Mouse (Mus musculus) hindbrain, postnatal 0 days (tissue): ENCODE measurements around the gene Psmb8. TPM values are rescaled to one million over a fixed set of nuclear protein-coding genes. Genes with fewer than 3 reads are reported as not detected.

Experiments used
- ATAC-seq: fragments of 200-750 bp; cut with Nextera tagmentation; 2 replicates; pipeline ENCODE4 v1.8.0; 2017; ENCODE audit warnings: mild to moderate bottlenecking, moderate TSS enrichment, moderate library complexity
- DNase-seq: peaks from one replicate; pipeline ENCODE4 v3.0.0-alpha.2; 2015; ENCODE audit warnings: low spot score
- H3K27ac ChIP-seq: fragments of 300-500 bp; sonication (generic); 2 replicates; pipeline ENCODE4 v1.5.1; 2014; ENCODE audit warnings: mild to moderate bottlenecking
- H3K27me3 ChIP-seq: fragments of 300-500 bp; sonication (generic); 2 replicates; pipeline ENCODE4 v1.6.1; 2014; ENCODE audit warnings: low read length, mixed read lengths; ENCODE audit not compliant: insufficient read depth
- H3K36me3 ChIP-seq: fragments of 300-500 bp; sonication (generic); 2 replicates; pipeline ENCODE4 v1.6.1; 2014; ENCODE audit warnings: low read length, mixed read lengths; ENCODE audit not compliant: insufficient read depth
- H3K4me1 ChIP-seq: fragments of 300-500 bp; sonication (generic); 2 replicates; pipeline ENCODE4 v1.6.1; 2014; ENCODE audit warnings: antibody characterized with exemption, low read length, mixed read lengths; ENCODE audit not compliant: insufficient read depth
- H3K4me2 ChIP-seq: fragments of 300-500 bp; sonication (generic); 2 replicates; pipeline ENCODE4 v1.6.1; 2014; ENCODE audit warnings: low read depth, mild to moderate bottlenecking, low read length, moderate library complexity, mixed read lengths
- H3K4me3 ChIP-seq: fragments of 300-500 bp; sonication (generic); 2 replicates; pipeline ENCODE4 v1.5.1; 2014; ENCODE audit warnings: low read length
- H3K9ac ChIP-seq: fragments of 300-500 bp; sonication (generic); replicated peaks from 2 replicates; pipeline ENCODE4 v1.6.1; 2014; ENCODE audit warnings: mild to moderate bottlenecking, low read length, moderate library complexity, mixed read lengths
- H3K9me3 ChIP-seq: fragments of 300-500 bp; sonication (generic); 2 replicates; pipeline ENCODE4 v1.6.1; 2016; ENCODE audit warnings: low read length, mixed read lengths
- CTCF ChIP-seq: IDR thresholded peaks from 2 replicates; pipeline ENCODE4 v1.5.1; 2016; ENCODE audit warnings: antibody characterized with exemption, control low read depth, low read depth
- WGBS: fragments of 180-500 bp; shearing (Covaris S2); extraction: QIAGEN DNeasy Blood & Tissue Kit; methylation state at CpG from one replicate; pipeline ENCODE4 v1.1.7; 2014; 5-methylcytosine and 5-hydroxymethylcytosine counted together
- polyA plus RNA-seq: library from polyadenylated mRNA; unstranded; fragments of >200 nt; fragmentation: Nextera tagmentation; extraction: Ambion mirVana; gene quantifications from 2 replicates; pipeline ENCODE4 v1.2.1, GENCODE M21; 2015
- total RNA-seq: library from RNA; depleted of rRNA; stranded (reverse); fragments of >200 nt; gene quantifications from 2 replicates; pipeline ENCODE4 v1.2.3, GENCODE M21; 2014

Psmb8 gene
- total and polyA plus RNA-seq, 2 experiments from 2014 or later = 2.8 to 6.9 TPM

DNA sequence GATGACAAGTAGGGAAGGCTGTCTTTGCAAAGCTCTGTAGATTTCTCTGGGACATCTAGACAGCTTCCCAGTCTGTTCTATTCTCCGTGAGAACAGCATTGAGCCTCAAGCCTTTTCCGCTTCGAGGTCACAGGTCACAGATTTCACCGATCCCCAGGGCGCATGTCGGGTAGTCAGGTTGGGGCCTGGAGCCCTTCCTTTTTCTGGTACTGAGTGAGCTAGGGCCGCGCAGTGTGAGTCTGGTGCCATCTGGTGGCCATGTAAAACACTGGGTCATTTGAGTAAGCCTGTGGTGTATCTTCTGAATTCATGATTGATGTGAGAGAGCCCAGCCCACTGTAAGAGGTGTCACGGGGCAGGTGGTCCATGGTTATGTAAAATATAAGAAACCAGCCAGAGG is 37.4 kb downstream of the Psmb8 start:
- Histone ChIP-seq H3K27me3 (no peaks in the 10 kb centered on the region), H3K4me1 (no peaks in the 10 kb centered on the region), H3K9me3 (no peaks in the 10 kb centered on the region), H3K27ac (no peak overlapping the region), H3K36me3 (no peaks in the 10 kb centered on the region), H3K4me3 (no peak overlapping the region), H3K4me2 (no peak overlapping the region), H3K9ac (no peak overlapping the region)
- peak; percentile 77; the same call in 1 of the 2 replicates for ATAC-seq
- TF ChIP-seq CTCF = peak; percentile 89
- 43% methylated on average over 9 of the region's 9 CpGs for WGBS
- peak; percentile 73 for DNase-seq

GRCm38 (mm10) chr17:34236691-34237090 is 39.2 kb downstream of the Psmb8 start:
- H3K27ac ChIP-seq = no peak overlapping the region
- no peak overlapping the region for H3K9ac ChIP-seq
- ATAC-seq = no peak
- no peaks in the 10 kb centered on the region for H3K4me1 ChIP-seq
- no peak overlapping the region for H3K4me2 ChIP-seq
- DNase-seq = no peak
- H3K9me3 ChIP-seq = peaks cover 2% of the 10 kb centered on the region; the same call in 1 of the 2 replicates
- no peak for TF ChIP-seq CTCF
- no peaks in the 10 kb centered on the region for H3K27me3 ChIP-seq
- no peak overlapping the region for H3K4me3 ChIP-seq
- H3K36me3 ChIP-seq = no peaks in the 10 kb centered on the region
- WGBS = 82% methylated on average over 5 of the region's 5 CpGs

DNA sequence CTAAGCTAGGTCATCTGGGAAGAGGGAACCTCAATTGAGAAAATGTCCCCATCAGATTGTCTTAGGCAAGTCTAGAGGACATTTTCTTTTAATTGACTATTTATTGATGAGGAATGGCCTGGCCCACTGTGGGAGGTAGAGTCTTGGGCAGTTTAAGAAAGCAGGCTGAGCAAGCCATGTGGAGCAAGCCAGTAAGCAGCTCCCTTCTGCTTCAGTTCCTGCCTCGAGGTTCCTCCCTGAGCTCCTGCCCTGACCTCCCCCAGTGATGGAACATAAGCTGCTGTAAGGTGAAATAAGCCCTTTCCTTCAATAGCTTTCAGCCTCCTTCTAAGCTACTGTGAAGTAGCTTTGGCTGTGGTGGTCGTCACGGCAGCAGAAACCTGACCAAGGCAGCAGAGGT is 40.2 kb downstream of the Psmb8 start:
- WGBS = 81% methylated on average over 3 of the region's 3 CpGs
- Histone ChIP-seq H3K27ac (no peak overlapping the region), H3K27me3 (no peaks in the 10 kb centered on the region), H3K4me2 (no peak overlapping the region), H3K4me1 (no peaks in the 10 kb centered on the region), H3K4me3 (no peak overlapping the region), H3K9ac (no peak overlapping the region), H3K9me3 (peaks cover 4% of the 10 kb centered on the region; the same call in 1 of the 2 replicates), H3K36me3 (no peaks in the 10 kb centered on the region)
- no peak for TF ChIP-seq CTCF
- ATAC-seq = no peak
- DNase-seq = no peak

DNA sequence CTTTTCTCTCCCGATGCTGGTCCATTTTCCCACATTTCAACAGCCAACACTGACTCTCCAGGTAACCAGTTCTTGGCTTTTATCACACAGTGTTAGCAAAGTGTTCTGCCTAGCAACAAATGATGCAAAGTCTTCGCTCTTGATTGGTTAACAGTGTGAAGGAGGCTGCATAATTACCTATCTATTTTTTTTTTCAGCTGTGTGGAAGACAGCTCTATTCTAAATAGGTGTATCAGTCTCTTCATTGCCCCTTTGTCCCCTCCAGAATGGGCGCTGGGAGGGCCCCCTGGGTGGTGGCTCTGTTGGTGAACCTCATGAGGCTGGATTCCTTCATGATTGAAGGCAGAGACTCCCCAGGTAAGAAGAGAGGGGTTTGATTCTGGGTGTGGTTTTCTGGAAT is 41.2 kb downstream of the Psmb8 start, which contains the start of gene H2-Ob:
TSS of gene H2-Ob (plus strand) at position 198 of the 400 bp plus-strand sequence.
- ATAC-seq = peak; percentile 73; the same call in 1 of the 2 replicates
- H3K9ac ChIP-seq = no peak within 1 kb of the TSS
- H3K4me1 ChIP-seq = no peaks in the 10 kb centered on the region
- no peak within 1 kb of the TSS for H3K4me3 ChIP-seq
- no peak within 1 kb of the TSS for H3K27ac ChIP-seq
- no peaks in the 10 kb centered on the region for H3K27me3 ChIP-seq
- H3K36me3 ChIP-seq = no peaks in the 10 kb centered on the region
- no peak for TF ChIP-seq CTCF
- peak; percentile 88 for DNase-seq
- peaks cover 4% of the 10 kb centered on the region; the same call in 1 of the 2 replicates for H3K9me3 ChIP-seq
- H3K4me2 ChIP-seq = no peak within 1 kb of the TSS
- WGBS = 54% methylated on average over 3 of the region's 3 CpGs

DNA sequence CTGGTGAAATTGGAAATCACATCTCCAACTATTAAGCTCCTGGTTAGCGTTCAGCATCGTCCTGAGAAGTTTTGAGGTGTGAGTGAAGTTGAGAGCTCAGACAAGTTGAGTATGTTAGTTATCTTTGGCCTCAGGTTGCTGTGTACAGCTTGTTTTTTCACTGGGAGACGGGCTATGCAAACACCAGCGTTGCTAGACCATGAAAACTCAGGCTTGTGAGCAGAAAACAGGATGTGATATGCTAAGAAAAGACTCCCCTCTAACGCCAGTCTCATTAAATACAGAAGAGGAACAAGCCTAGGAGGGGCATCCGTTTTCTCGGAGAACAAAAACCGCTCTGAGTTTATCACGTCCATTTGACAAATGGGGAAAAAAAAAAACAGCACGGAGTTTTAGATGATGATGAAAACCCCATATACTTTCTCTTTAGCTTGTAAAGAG is 42.1 kb downstream of the Psmb8 start:
- DNase-seq (no peak), ATAC-seq (no peak)
- 73% methylated on average over 10 of the region's 10 CpGs for WGBS
- H3K4me1 ChIP-seq = no peaks in the 10 kb centered on the region
- H3K4me2 ChIP-seq = no peak overlapping the region
- no peak overlapping the region for H3K27ac ChIP-seq
- H3K9ac ChIP-seq = no peak overlapping the region
- H3K36me3 ChIP-seq = no peaks in the 10 kb centered on the region
- no peaks in the 10 kb centered on the region for H3K27me3 ChIP-seq
- peaks cover 4% of the 10 kb centered on the region; the same call in 1 of the 2 replicates for H3K9me3 ChIP-seq
- TF ChIP-seq CTCF = no peak
- no peak overlapping the region for H3K4me3 ChIP-seq

DNA sequence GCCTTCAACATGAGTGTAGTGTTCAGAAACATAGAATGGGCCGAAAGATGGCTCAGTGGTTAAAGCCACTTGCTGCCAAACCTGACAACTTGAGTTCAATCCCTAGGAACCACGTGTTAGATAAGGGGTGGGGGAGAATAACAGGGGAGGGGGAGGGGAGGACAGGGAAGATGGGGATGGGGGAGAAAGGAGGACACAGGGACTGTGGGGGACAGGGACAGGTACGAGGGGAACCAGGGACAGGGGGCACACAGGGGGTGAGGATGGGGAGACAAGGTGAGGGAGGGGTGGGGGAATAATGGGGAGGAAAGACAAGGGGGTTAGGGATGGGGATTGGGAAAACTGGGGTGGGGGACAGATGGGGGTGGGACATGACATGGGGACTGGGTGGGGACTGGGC is 42.8 kb downstream of the Psmb8 start:
- Histone ChIP-seq H3K36me3 (no peaks in the 10 kb centered on the region), H3K4me3 (no peak overlapping the region), H3K27me3 (no peaks in the 10 kb centered on the region), H3K4me2 (no peak overlapping the region), H3K27ac (no peak overlapping the region), H3K4me1 (no peaks in the 10 kb centered on the region), H3K9me3 (peaks cover 4% of the 10 kb centered on the region; the same call in 1 of the 2 replicates), H3K9ac (no peak overlapping the region)
- TF ChIP-seq CTCF = no peak
- WGBS = 72% methylated on average over 3 of the region's 3 CpGs
- DNase-seq (no peak), ATAC-seq (no peak)

DNA sequence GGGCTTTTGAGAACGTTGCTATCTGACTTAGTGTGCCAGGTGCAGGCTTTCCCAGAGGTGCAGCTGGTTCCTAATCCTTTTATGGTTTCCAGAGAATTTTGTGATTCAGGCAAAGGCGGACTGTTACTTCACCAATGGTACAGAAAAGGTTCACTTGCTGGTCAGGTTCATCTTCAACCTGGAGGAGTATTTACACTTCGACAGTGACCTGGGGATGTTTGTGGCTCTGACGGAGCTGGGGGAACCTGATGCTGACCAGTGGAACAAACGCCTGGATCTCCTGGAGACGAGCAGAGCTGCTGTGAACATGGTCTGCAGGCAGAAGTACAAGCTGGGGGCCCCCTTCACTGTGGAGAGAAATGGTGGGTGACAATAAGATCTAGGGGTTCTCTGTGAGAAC is 43.4 kb downstream of the Psmb8 start:
- H3K9ac ChIP-seq = no peak overlapping the region
- no peak for ATAC-seq
- H3K4me2 ChIP-seq = no peak overlapping the region
- no peaks in the 10 kb centered on the region for H3K36me3 ChIP-seq
- H3K27me3 ChIP-seq = no peaks in the 10 kb centered on the region
- H3K27ac ChIP-seq = no peak overlapping the region
- 78% methylated on average over 6 of the region's 6 CpGs for whole genome bisulfite sequencing
- TF ChIP-seq CTCF = no peak
- no peak overlapping the region for H3K4me3 ChIP-seq
- H3K9me3 ChIP-seq = peaks cover 4% of the 10 kb centered on the region; the same call in 1 of the 2 replicates
- DNase-seq = no peak
- H3K4me1 ChIP-seq = no peaks in the 10 kb centered on the region
